Mouse (Mus musculus) heart, embryonic 14.5 days (tissue): ENCODE measurements around the gene Aig1. TPM values are rescaled to one million over a fixed set of nuclear protein-coding genes. Genes with fewer than 3 reads are reported as not detected.

Source experiments
- ATAC-seq: fragments of 200-750 bp; cut with Nextera tagmentation; 2 replicates; pipeline ENCODE4 v1.8.0; 2017; ENCODE audit warnings: low read depth, moderate TSS enrichment; ENCODE audit not compliant: insufficient number of reproducible peaks, insufficient read depth, low FRiP score
- H3K27ac ChIP-seq, 2 experiments: fragments of 200-500 bp in 1 of 2; fragments of 300-500 bp in 1 of 2; sonication (generic) in 1 of 2; replicated peaks in 1 of 2; 2 replicates each; pipeline ENCODE4 v1.5.1; 2012 to 2014; ENCODE audit warnings: low read depth in 2 of 2, low read length in 2 of 2, control low read depth in 1 of 2, mild to moderate bottlenecking in 1 of 2, mixed read lengths in 1 of 2; ENCODE audit not compliant: control insufficient read depth in 1 of 2, insufficient read depth in 1 of 2
- H3K27me3 ChIP-seq: fragments of 300-500 bp; sonication (generic); 2 replicates; pipeline ENCODE4 v1.6.1; 2014; ENCODE audit warnings: mild to moderate bottlenecking, low read length, control low read depth; ENCODE audit not compliant: control insufficient read depth, insufficient read depth
- H3K36me3 ChIP-seq: fragments of 300-500 bp; sonication (generic); 2 replicates; pipeline ENCODE4 v1.6.1; 2014; ENCODE audit warnings: mild to moderate bottlenecking, control low read depth, low read length, mixed read lengths; ENCODE audit not compliant: control insufficient read depth, insufficient read depth
- H3K4me1 ChIP-seq, 2 experiments: fragments of 200-500 bp in 1 of 2; fragments of 300-500 bp in 1 of 2; sonication (generic) in 1 of 2; 2 replicates each; pipeline ENCODE4 v1.6.1; 2012 to 2014; ENCODE audit warnings: low read length in 2 of 2, control low read depth in 1 of 2, mixed read lengths in 1 of 2; ENCODE audit not compliant: control insufficient read depth in 2 of 2, insufficient read depth in 2 of 2
- H3K4me2 ChIP-seq: fragments of 300-500 bp; sonication (generic); 2 replicates; pipeline ENCODE4 v1.6.1; 2014; ENCODE audit warnings: mild to moderate bottlenecking, low read length
- H3K4me3 ChIP-seq, 2 experiments: fragments of 200-500 bp in 1 of 2; fragments of 300-500 bp in 1 of 2; sonication (generic) in 1 of 2; 2 replicates each; pipeline ENCODE4 v1.5.1; 2012 to 2014; ENCODE audit warnings: low read length in 2 of 2, mild to moderate bottlenecking in 2 of 2, control low read depth in 1 of 2, low read depth in 1 of 2, moderate library complexity in 1 of 2; ENCODE audit not compliant: control insufficient read depth in 1 of 2, insufficient read depth in 1 of 2
- H3K9ac ChIP-seq: fragments of 300-500 bp; sonication (generic); 2 replicates; pipeline ENCODE4 v1.6.1; 2014; ENCODE audit warnings: mild to moderate bottlenecking, low read length
- H3K9me3 ChIP-seq: fragments of 300-500 bp; sonication (generic); 2 replicates; pipeline ENCODE4 v1.6.1; 2016; ENCODE audit warnings: low read length, control low read depth; ENCODE audit not compliant: control insufficient read depth
- WGBS: fragments of 180-500 bp; shearing (Covaris S2); extraction: QIAGEN DNeasy Blood & Tissue Kit; methylation state at CpG from one replicate; pipeline ENCODE4 v1.1.7; 2014; 5-methylcytosine and 5-hydroxymethylcytosine counted together
- polyA plus RNA-seq: library from polyadenylated mRNA; unstranded; fragments of >200 nt; fragmentation: Nextera tagmentation; extraction: Ambion mirVana; gene quantifications from 2 replicates; pipeline ENCODE4 v1.2.1, GENCODE M21; 2014

Aig1 gene
- polyA plus RNA-seq, 1 experiment from 2014 or later = 81.6 TPM

DNA sequence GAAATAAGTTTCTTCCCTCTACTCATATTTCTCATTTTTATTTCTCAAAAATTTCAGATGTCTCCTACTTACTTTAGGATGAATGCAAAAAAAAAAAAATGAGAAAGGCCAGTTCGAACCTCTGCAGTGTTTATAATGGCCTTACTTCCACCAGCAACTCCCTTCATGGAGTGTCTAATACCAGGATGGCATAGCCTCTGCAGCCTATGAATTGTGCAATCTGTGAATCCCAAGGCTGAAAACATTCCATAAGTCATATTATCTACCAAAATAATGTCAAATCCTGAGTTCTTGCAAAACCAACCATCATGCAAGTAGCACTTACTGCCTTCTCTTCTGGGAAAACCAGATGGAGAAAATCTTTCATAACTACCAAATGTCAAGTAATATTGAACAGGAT, 75.3 kb downstream of the Aig1 start:
- peaks cover 18% of the 10 kb centered on the region for H3K36me3 ChIP-seq
- no peak overlapping the region for H3K9ac ChIP-seq
- peaks cover 0 to 2% of the 10 kb centered on the region in 2 experiments; a peak in 2 of 4 replicates for H3K4me1 ChIP-seq
- H3K4me2 ChIP-seq = no peak overlapping the region
- WGBS = 100% methylated on average over 1 of the region's 1 CpGs
- H3K27me3 ChIP-seq = no peaks in the 10 kb centered on the region
- no peak for ATAC-seq
- no peak overlapping the region for H3K27ac ChIP-seq
- no peak overlapping the region for H3K4me3 ChIP-seq
- H3K9me3 ChIP-seq = peaks cover under 1% of the 10 kb centered on the region; the same call in 1 of the 2 replicates

- no peaks in the 10 kb centered on the region for H3K27me3 ChIP-seq
- H3K4me1 ChIP-seq = peaks cover 0 to 2% of the 10 kb centered on the region in 2 experiments; a peak in 3 of 4 replicates
- H3K9me3 ChIP-seq = no peaks in the 10 kb centered on the region
- H3K9ac ChIP-seq = no peak overlapping the region
- 39% methylated on average over 8 of the region's 8 CpGs for WGBS
- peaks cover 15% of the 10 kb centered on the region for H3K36me3 ChIP-seq
- no peak for ATAC-seq
- H3K4me2 ChIP-seq = no peak overlapping the region
- H3K27ac ChIP-seq = no peak overlapping the region
- no peak overlapping the region for H3K4me3 ChIP-seq
Observed at GRCm38 (mm10) chr10:13792788-13793187, 76.0 kb downstream of the Aig1 start.

DNA sequence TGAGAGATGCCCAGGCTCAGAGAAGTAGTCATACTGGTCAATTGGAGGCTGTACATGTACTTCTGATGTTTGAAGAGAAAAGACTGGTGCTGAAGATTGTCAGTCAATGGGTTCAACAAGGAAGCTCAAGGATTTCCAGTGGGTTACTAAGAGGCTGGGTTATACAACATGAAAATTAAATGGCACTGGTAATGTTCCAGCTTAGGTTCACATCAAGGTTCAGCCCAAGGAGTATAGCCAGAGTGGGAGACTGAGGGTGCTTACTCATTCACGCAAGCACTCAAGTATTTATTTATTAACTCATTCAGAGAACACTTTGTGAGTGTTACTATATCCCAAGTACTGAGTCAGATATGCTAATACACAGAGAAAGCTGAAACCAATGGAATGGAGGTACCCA, 79.2 kb downstream of the Aig1 start:
- H3K9me3 ChIP-seq = no peaks in the 10 kb centered on the region
- H3K4me2 ChIP-seq = no peak overlapping the region
- H3K4me3 ChIP-seq = no peak overlapping the region
- no peak overlapping the region for H3K27ac ChIP-seq
- H3K9ac ChIP-seq = no peak overlapping the region
- peaks cover 0 to 2% of the 10 kb centered on the region in 2 experiments; a peak in 3 of 4 replicates for H3K4me1 ChIP-seq
- WGBS = 97% methylated on average over 1 of the region's 1 CpGs
- no peak for ATAC-seq
- peaks cover 6% of the 10 kb centered on the region; the same call in 1 of the 2 replicates for H3K36me3 ChIP-seq
- H3K27me3 ChIP-seq = no peaks in the 10 kb centered on the region

DNA sequence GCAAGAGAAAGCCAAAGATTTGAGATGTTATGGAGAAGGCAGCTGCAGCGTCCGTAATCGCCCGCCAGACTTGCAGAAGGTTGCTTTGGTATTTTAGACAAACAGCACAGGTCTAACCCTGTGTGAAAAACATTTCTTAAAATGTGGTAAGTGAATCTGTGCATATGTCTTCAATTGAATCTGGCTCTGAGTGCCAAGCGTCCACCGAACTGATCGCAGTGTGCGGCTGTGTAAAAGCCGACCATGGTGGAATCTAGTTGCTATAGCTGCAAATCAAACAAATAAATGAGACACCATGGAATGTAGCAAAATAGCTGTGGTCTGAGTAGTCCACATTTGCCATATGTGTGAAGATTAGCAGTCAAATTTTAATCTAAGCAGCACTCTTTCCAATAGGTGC, 80.7 kb downstream of the Aig1 start:
- H3K4me1 ChIP-seq = peaks cover 0 to 2% of the 10 kb centered on the region in 2 experiments; a peak in 3 of 4 replicates
- H3K27ac ChIP-seq = no peak overlapping the region
- H3K27me3 ChIP-seq = no peaks in the 10 kb centered on the region
- H3K9me3 ChIP-seq = no peaks in the 10 kb centered on the region
- peaks cover 4% of the 10 kb centered on the region for H3K36me3 ChIP-seq
- no peak for ATAC-seq
- H3K4me2 ChIP-seq = no peak overlapping the region
- H3K4me3 ChIP-seq = no peak overlapping the region
- WGBS = 84% methylated on average over 9 of the region's 9 CpGs
- H3K9ac ChIP-seq = no peak overlapping the region

GRCm38 (mm10) chr10:13782774-13783173, 86.0 kb downstream of the Aig1 start:
- Histone ChIP-seq H3K9me3 (no peaks in the 10 kb centered on the region), H3K4me2 (no peak overlapping the region), H3K4me1 (no peaks in the 10 kb centered on the region; a peak in 1 of 4 replicates), H3K27me3 (no peaks in the 10 kb centered on the region), H3K27ac (no peak overlapping the region), H3K36me3 (peaks cover 4% of the 10 kb centered on the region; the same call in 1 of the 2 replicates), H3K9ac (no peak overlapping the region), H3K4me3 (no peak overlapping the region)
- no peak for ATAC-seq
- WGBS = 73% methylated on average over 5 of the region's 5 CpGs

DNA sequence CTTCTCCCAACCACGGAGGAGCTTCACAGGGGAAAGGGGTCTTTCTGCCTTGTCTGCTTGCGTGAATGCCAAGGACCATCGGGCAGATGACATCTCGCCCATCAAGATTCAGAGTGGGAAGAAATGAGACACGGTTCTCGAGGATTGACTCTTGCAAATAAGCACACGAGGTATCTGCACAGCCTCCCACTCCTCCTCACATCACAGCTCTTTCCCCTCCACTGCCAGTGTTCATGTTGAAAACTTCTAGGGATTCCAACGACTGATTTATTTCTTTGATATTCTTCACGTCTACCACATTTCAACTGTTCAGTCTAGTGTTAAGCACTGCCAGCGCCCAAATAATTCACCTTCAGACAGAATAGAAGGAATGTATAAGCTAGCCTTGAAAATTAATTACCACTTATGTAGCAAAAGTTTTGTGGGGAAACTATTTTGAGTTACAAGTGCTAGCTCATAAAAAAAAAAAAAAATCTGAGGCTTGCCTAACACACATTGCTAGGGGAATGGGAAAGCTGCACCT, 86.5 kb downstream of the Aig1 start:
- no peak overlapping the region for H3K27ac ChIP-seq
- no peaks in the 10 kb centered on the region for H3K27me3 ChIP-seq
- H3K9me3 ChIP-seq = no peaks in the 10 kb centered on the region
- WGBS = 85% methylated on average over 10 of the region's 10 CpGs
- no peak for ATAC-seq
- H3K36me3 ChIP-seq = peaks cover 4% of the 10 kb centered on the region; the same call in 1 of the 2 replicates
- H3K4me3 ChIP-seq = no peak overlapping the region
- no peaks in the 10 kb centered on the region for H3K4me1 ChIP-seq
- no peak overlapping the region for H3K9ac ChIP-seq
- H3K4me2 ChIP-seq = no peak overlapping the region

GRCm38 (mm10) chr10:13776014-13776413, 92.8 kb downstream of the Aig1 start:
- no peak for ATAC-seq
- Histone ChIP-seq H3K4me2 (no peak overlapping the region), H3K9ac (no peak overlapping the region), H3K27ac (no peak overlapping the region), H3K36me3 (no peaks in the 10 kb centered on the region), H3K27me3 (no peaks in the 10 kb centered on the region), H3K4me3 (no peak overlapping the region), H3K4me1 (no peaks in the 10 kb centered on the region), H3K9me3 (no peaks in the 10 kb centered on the region)
- WGBS = 64% methylated on average over 3 of the region's 3 CpGs

GRCm38 (mm10) chr10:13775411-13775810, 93.4 kb downstream of the Aig1 start:
- Histone ChIP-seq H3K9me3 (no peaks in the 10 kb centered on the region), H3K9ac (no peak overlapping the region), H3K4me3 (no peak overlapping the region), H3K27ac (no peak overlapping the region), H3K4me2 (no peak overlapping the region), H3K4me1 (peaks cover under 1 to 2% of the 10 kb centered on the region in 2 experiments; a peak in 2 of 4 replicates), H3K27me3 (no peaks in the 10 kb centered on the region), H3K36me3 (no peaks in the 10 kb centered on the region)
- 90% methylated on average over 2 of the region's 2 CpGs for WGBS
- ATAC-seq = no peak
